Mouse (Mus musculus): ENCODE measurements at regions not wholly inside any gene's neighbourhood (a gene's known extent, or its start where the extent isn't known, plus 50 kb on each side); places are given as distances from the start of the nearest gene placed in this dataset.
A peak's percentile ranks its signal among the peaks of the same experiment; 100 is the strongest.

GRCm38 (mm10) chr12:107728865-107729264 is 240.4 kb downstream of the 3110018I06Rik start:
- no peak overlapping the region for H3K4me3 ChIP-seq (ENCODE audit: insufficient read depth, low read length)
- no peak overlapping the region for H3K27ac ChIP-seq (ENCODE audit: insufficient read depth, low read length)
- no peak for TF ChIP-seq POLR2A (IDR thresholded peaks at IDR 0.05; ENCODE audit: extremely low read depth, insufficient read depth, low read length)
- no peak for TF ChIP-seq CTCF (IDR thresholded peaks at IDR 0.05; ENCODE audit: extremely low read depth, insufficient read depth, low read length)
- H3K4me1 ChIP-seq (ENCODE audit: control insufficient read depth, insufficient read depth, low read length) = no peaks in the 10 kb centered on the region

DNA sequence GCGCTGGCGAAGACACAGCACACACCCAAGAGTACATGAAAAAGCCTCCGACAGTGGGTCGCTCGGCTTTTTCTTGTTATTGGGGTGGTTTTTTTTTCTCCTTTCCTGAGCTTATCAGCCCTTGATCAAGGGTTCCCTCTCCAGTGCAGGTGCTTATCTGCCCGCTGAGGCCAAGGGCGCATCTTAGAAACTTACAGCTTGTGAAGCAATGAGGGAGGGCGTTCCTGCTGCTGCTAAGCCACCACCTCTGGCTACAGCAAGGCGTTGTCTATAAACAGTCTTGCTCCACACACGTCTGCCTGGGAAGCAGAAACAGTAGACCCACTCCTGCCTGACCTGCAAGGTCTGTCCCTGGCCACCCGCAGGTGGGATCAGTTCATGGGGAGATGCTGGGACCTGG is 240.9 kb downstream of the 3110018I06Rik start:
- Histone ChIP-seq H3K27ac (ENCODE audit: insufficient read depth, low read length) (no peak overlapping the region), H3K4me3 (ENCODE audit: insufficient read depth, low read length) (no peak overlapping the region), H3K4me1 (ENCODE audit: control insufficient read depth, insufficient read depth, low read length) (no peaks in the 10 kb centered on the region)
- no peak for TF ChIP-seq CTCF (IDR thresholded peaks at IDR 0.05; ENCODE audit: extremely low read depth, insufficient read depth, low read length)
- TF ChIP-seq POLR2A (IDR thresholded peaks at IDR 0.05; ENCODE audit: extremely low read depth, insufficient read depth, low read length) = no peak

- no peak overlapping the region for H3K27ac ChIP-seq (ENCODE audit: insufficient read depth, low read length)
- H3K4me3 ChIP-seq (ENCODE audit: insufficient read depth, low read length) = no peak overlapping the region
- no peaks in the 10 kb centered on the region for H3K4me1 ChIP-seq (ENCODE audit: control insufficient read depth, insufficient read depth, low read length)
- TF ChIP-seq POLR2A (IDR thresholded peaks at IDR 0.05; ENCODE audit: extremely low read depth, insufficient read depth, low read length) (no peak), CTCF (IDR thresholded peaks at IDR 0.05; ENCODE audit: extremely low read depth, insufficient read depth, low read length) (0 out of 2 replicates have a peak, but pooled peaks have one; percentile 2)
Measured at GRCm38 (mm10) chr12:107730940-107731339, 242.5 kb downstream of the 3110018I06Rik start.

DNA sequence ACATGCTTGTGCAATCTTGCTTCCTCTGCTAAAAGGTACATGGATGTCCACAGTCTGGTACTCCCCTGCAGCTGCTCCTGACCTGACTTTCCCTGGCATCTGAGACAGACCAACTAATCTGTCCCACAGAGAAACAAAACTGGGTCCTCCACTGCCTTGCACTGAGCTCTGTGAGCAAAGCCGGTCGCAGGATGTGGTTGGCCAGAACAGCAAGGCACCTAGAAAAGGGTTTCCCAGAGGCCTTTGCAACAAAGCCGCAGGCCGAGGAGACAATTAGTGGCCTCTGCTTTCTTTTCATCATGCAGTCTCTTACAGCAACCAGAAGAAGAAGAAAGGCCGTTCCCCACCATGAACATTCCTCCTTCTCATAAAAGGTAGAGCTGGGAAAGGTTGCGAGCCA is 246.1 kb downstream of the 3110018I06Rik start:
- TF ChIP-seq CTCF (IDR thresholded peaks at IDR 0.05; ENCODE audit: extremely low read depth, insufficient read depth, low read length) = no peak
- TF ChIP-seq POLR2A (IDR thresholded peaks at IDR 0.05; ENCODE audit: extremely low read depth, insufficient read depth, low read length) = no peak
- no peak overlapping the region for H3K27ac ChIP-seq (ENCODE audit: insufficient read depth, low read length)

GRCm38 (mm10) chr12:107742641-107743040 is 254.2 kb downstream of the 3110018I06Rik start:
- no peak for TF ChIP-seq CTCF (IDR thresholded peaks at IDR 0.05; ENCODE audit: extremely low read depth, insufficient read depth, low read length)
- no peak for TF ChIP-seq POLR2A (IDR thresholded peaks at IDR 0.05; ENCODE audit: extremely low read depth, insufficient read depth, low read length)
- Histone ChIP-seq H3K4me3 (ENCODE audit: insufficient read depth, low read length) (no peak overlapping the region), H3K4me1 (ENCODE audit: control insufficient read depth, insufficient read depth, low read length) (peaks cover 2% of the 10 kb centered on the region; the same call in 1 of the 2 replicates), H3K27ac (ENCODE audit: insufficient read depth, low read length) (no peak overlapping the region)

More for the DNA sequence above, 246.1 kb downstream of the 3110018I06Rik start:
- Histone ChIP-seq H3K4me1 (ENCODE audit: control insufficient read depth, insufficient read depth, low read length) (no peaks in the 10 kb centered on the region), H3K4me3 (ENCODE audit: insufficient read depth, low read length) (no peak overlapping the region)

- Histone ChIP-seq H3K27ac (ENCODE audit: insufficient read depth, low read length) (no peak overlapping the region), H3K4me1 (ENCODE audit: control insufficient read depth, insufficient read depth, low read length) (peaks cover 2% of the 10 kb centered on the region; the same call in 1 of the 2 replicates), H3K4me3 (ENCODE audit: insufficient read depth, low read length) (no peak overlapping the region)
- no peak for TF ChIP-seq CTCF (IDR thresholded peaks at IDR 0.05; ENCODE audit: extremely low read depth, insufficient read depth, low read length)
- TF ChIP-seq POLR2A (IDR thresholded peaks at IDR 0.05; ENCODE audit: extremely low read depth, insufficient read depth, low read length) = no peak
Measured at GRCm38 (mm10) chr12:107744822-107745221, 256.4 kb downstream of the 3110018I06Rik start.

- H3K4me3 ChIP-seq (ENCODE audit: insufficient read depth, low read length) = no peak overlapping the region
- no peak for TF ChIP-seq POLR2A (IDR thresholded peaks at IDR 0.05; ENCODE audit: extremely low read depth, insufficient read depth, low read length)
- TF ChIP-seq CTCF (IDR thresholded peaks at IDR 0.05; ENCODE audit: extremely low read depth, insufficient read depth, low read length) = no peak
- peaks cover 2% of the 10 kb centered on the region; the same call in 1 of the 2 replicates for H3K4me1 ChIP-seq (ENCODE audit: control insufficient read depth, insufficient read depth, low read length)
- H3K27ac ChIP-seq (ENCODE audit: insufficient read depth, low read length) = no peak overlapping the region
Measured at GRCm38 (mm10) chr12:107748481-107749380, 254.7 kb downstream of the Bcl11b start.

GRCm38 (mm10) chr12:107749381-107750085 is 253.9 kb downstream of the Bcl11b start:
- Histone ChIP-seq H3K4me3 (ENCODE audit: insufficient read depth, low read length) (no peak overlapping the region), H3K4me1 (ENCODE audit: control insufficient read depth, insufficient read depth, low read length) (peaks cover under 1% of the 10 kb centered on the region; the same call in 1 of the 2 replicates), H3K27ac (ENCODE audit: insufficient read depth, low read length) (no peak overlapping the region)
- TF ChIP-seq CTCF (IDR thresholded peaks at IDR 0.05; ENCODE audit: extremely low read depth, insufficient read depth, low read length) = no peak
- TF ChIP-seq POLR2A (IDR thresholded peaks at IDR 0.05; ENCODE audit: extremely low read depth, insufficient read depth, low read length) = no peak

DNA sequence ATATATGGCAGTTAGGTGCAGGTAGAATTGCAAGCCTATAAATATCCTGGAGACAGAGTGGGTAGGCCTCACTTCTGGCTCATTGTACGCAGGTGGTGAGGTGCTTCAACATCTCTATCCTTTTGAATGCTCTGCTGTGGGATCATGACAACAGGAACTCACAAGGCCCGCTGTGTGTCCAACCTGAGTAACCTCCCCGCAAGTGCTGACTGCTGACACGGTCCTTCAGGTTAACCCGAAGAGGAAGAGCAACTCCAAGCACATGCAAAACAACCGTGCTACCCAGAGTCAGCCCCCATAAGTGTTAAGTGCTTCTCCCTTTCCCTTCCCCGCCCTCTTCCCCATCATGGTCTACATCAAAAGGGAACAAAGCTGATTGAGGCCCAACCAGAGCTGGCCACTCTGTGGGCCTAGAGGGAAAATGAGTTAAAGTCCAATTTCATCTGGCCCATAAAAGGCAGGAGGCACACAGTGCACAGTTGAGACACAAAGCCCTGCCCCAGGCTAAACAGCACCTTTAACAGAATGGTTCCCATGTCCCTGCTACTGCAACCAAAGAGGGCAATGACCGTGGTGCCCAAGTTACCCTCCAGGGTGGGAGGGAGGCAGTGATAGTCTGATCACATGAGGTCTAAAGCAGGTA is 253.0 kb downstream of the Bcl11b start:
- Histone ChIP-seq H3K4me1 (ENCODE audit: control insufficient read depth, insufficient read depth, low read length) (no peaks in the 10 kb centered on the region), H3K4me3 (ENCODE audit: insufficient read depth, low read length) (no peak overlapping the region), H3K27ac (ENCODE audit: insufficient read depth, low read length) (no peak overlapping the region)
- TF ChIP-seq CTCF (IDR thresholded peaks at IDR 0.05; ENCODE audit: extremely low read depth, insufficient read depth, low read length) (no peak), POLR2A (IDR thresholded peaks at IDR 0.05; ENCODE audit: extremely low read depth, insufficient read depth, low read length) (no peak)

Measured in cortical plate, adult 2 months (tissue).